Mouse (Mus musculus): Measurements from ENCODE around the gene Gm49450. TPM values are rescaled to one million over a fixed set of nuclear protein-coding genes. Genes with fewer than 3 reads are reported as not detected.

Gene Gm49450
- total and polyA plus RNA-seq, 2 experiments from 2014 or later, result 78.3 TPM; not detected in 1

DNA sequence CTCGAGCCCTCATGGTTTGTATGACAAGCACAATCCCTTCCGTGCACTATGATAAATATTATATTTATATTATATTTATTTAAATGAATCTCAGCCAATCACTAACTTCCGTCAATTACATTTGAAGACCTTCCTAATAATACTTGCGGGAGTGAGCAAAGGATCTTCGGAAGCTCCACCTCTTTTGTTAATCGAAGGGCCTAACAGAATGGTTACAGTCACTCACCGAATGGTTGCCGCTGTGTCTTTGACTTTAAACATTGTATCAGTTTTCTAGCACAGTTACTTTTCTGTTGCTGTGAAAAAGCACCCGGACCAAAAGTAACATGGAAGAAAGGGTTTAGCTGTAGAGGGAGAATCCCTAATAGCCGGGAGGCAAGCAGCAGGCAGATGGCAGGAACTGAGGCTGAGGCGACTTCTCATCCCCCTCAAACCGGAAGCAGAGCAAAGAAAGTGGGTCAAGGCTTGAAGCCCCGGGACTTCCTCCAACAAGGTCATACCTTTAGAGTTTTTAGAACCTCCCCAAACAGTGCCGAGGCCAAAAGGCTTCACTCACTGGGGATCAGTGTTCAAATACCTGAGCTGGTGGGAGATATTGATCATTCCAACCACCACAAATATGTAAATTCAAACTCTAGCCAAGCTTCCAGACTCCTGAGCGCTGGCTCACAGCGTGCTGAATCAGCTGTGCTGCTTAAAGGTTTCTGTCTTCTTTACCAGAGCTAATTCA is 16.2 kb upstream of the Gm49450 start:
- 32% methylated on average over 16 of the region's 16 CpGs for WGBS
- no peaks in the 10 kb centered on the region for H3K27me3 ChIP-seq (ENCODE audit: control insufficient read depth, insufficient read depth, low read length)
- H3K36me3 ChIP-seq (replicated peaks; ENCODE audit: control insufficient read depth, insufficient read depth, low read length), result no peaks in the 10 kb centered on the region
- TF ChIP-seq EP300 (IDR thresholded peaks at IDR 0.05; ENCODE audit: low read depth) (no peak), CTCF (IDR thresholded peaks at IDR 0.05; ENCODE audit: low read depth) (no peak)
- H3K9me3 ChIP-seq (replicated peaks; ENCODE audit: control insufficient read depth, low read length), result no peaks in the 10 kb centered on the region
- H3K4me3 ChIP-seq (ENCODE audit: low read depth, low read length), result no peak overlapping the region; the same call in 1 of the 2 replicates
- no peak overlapping the region; the same call in 1 of the 2 replicates for H3K4me2 ChIP-seq (ENCODE audit: low read depth, low read length)
- peak overlapping the region; percentile 24 for H3K27ac ChIP-seq (ENCODE audit: low read depth)
- ATAC-seq (ENCODE audit: insufficient read depth, low read depth) (no peak), DNase-seq (ENCODE audit: low spot score) (no peak)
- H3K4me1 ChIP-seq (ENCODE audit: control insufficient read depth, insufficient read depth), result peaks cover 14% of the 10 kb centered on the region; the same call in 1 of the 2 replicates
- no peak overlapping the region for H3K9ac ChIP-seq (replicated peaks; ENCODE audit: low read depth, low read length)

DNA sequence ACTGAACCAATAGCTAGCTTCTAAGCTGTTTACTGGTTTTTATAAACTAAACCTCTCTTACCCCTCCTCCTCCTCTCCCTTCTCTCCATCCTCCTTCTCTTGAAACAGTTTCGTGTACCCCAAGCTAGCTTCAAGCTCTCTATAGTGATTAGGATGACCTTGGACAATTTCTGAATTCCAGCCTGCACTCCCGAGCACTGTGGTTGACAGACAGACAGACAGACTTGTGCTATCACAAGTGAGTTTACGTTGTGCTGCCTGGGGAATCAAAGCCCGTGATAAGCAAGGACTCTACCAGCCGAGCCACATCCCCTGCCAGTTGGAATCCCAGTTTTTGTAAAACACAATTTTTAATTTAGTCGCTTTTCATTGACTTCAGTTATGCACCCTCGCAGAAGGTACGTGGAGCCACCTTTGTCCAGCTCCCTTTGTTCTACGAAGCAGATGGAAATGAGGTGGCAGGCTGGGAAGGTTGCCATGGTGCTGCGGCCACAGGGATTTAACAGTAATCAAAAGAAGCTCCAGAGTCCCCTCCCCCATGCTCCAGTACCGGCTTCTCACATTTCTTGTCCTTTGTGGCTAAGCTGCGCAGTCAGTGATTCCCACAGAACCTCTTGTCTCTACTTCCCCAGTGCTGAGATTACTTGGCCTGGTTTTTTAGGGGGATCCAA is 15.5 kb upstream of the Gm49450 start:
- H3K27ac ChIP-seq (ENCODE audit: low read depth), result peak overlapping the region; percentile 24; the same call in 1 of the 2 replicates
- H3K9ac ChIP-seq (replicated peaks; ENCODE audit: low read depth, low read length), result no peak overlapping the region
- H3K4me3 ChIP-seq (ENCODE audit: low read depth, low read length), result no peak overlapping the region; the same call in 1 of the 2 replicates
- no peaks in the 10 kb centered on the region for H3K36me3 ChIP-seq (replicated peaks; ENCODE audit: control insufficient read depth, insufficient read depth, low read length)
- no peaks in the 10 kb centered on the region for H3K27me3 ChIP-seq (ENCODE audit: control insufficient read depth, insufficient read depth, low read length)
- no peak for ATAC-seq (ENCODE audit: insufficient read depth, low read depth)
- TF ChIP-seq EP300 (IDR thresholded peaks at IDR 0.05; ENCODE audit: low read depth), result no peak
- no peak for TF ChIP-seq CTCF (IDR thresholded peaks at IDR 0.05; ENCODE audit: low read depth)
- H3K9me3 ChIP-seq (replicated peaks; ENCODE audit: control insufficient read depth, low read length), result no peaks in the 10 kb centered on the region
- 15% methylated on average over 12 of the region's 12 CpGs for WGBS
- peaks cover 14% of the 10 kb centered on the region; the same call in 1 of the 2 replicates for H3K4me1 ChIP-seq (ENCODE audit: control insufficient read depth, insufficient read depth)
- peak; percentile 76 for DNase-seq (ENCODE audit: low spot score)
- H3K4me2 ChIP-seq (ENCODE audit: low read depth, low read length), result peak overlapping the region; percentile 8; the same call in 1 of the 2 replicates

DNA sequence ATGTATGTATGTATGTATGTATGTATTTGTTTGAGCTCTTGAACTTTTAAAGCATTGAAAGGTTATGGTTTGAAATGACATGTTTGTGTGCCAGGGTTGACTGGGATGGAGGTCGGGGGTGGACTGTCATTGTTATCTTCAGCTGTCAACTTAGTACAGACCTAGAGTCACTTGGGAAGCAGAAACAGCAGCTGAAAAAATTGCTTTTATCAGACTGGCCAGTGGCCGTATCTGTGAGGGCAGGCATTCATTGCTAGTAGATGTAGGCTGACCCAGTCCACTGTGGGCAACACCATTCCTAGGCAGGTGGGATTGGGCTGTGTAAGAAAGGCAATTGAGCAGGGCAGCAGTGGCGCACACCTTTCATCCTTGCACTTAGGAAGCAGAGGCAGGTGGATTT is 6.2 kb upstream of the Gm49450 start:
- no peak overlapping the region for H3K9ac ChIP-seq (replicated peaks; ENCODE audit: low read depth, low read length)
- H3K4me3 ChIP-seq (ENCODE audit: low read depth, low read length), result no peak overlapping the region
- WGBS, result 43% methylated on average over 3 of the region's 3 CpGs
- no peaks in the 10 kb centered on the region for H3K36me3 ChIP-seq (replicated peaks; ENCODE audit: control insufficient read depth, insufficient read depth, low read length)
- no peak for ATAC-seq (ENCODE audit: insufficient read depth, low read depth)
- H3K4me2 ChIP-seq (ENCODE audit: low read depth, low read length), result no peak overlapping the region
- no peak for TF ChIP-seq EP300 (IDR thresholded peaks at IDR 0.05; ENCODE audit: low read depth)
- TF ChIP-seq CTCF (IDR thresholded peaks at IDR 0.05; ENCODE audit: low read depth), result no peak
- no peaks in the 10 kb centered on the region for H3K4me1 ChIP-seq (ENCODE audit: control insufficient read depth, insufficient read depth)
- no peaks in the 10 kb centered on the region for H3K27me3 ChIP-seq (ENCODE audit: control insufficient read depth, insufficient read depth, low read length)
- no peak overlapping the region for H3K27ac ChIP-seq (ENCODE audit: low read depth)
- DNase-seq (ENCODE audit: low spot score), result no peak
- H3K9me3 ChIP-seq (replicated peaks; ENCODE audit: control insufficient read depth, low read length), result no peaks in the 10 kb centered on the region

DNA sequence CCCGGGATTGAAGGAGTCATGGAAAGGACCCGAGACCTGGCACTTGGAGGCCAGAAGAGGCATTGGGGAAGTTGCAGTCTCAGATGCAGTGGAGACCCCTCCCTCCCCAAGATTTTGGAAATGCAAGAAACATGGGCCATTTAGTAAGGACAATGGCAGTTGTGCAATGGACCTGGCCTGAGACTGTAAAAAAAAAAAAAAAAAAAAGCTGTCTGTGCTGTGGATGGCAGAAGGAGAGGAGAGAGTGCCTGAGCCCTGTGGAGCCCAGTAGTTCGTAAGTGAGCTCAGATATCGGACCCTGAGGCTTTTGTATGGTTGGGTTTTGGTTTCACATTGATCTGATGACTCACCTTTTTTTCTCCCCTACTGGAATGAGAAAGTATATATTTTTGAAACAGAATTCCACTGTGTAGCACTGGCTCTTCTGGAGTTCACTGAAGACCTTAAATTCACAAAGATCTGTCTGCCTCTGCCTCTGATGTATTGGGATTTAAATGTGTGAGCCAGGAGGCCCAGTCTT is 5.6 kb upstream of the Gm49450 start:
- Histone ChIP-seq H3K36me3 (replicated peaks; ENCODE audit: control insufficient read depth, insufficient read depth, low read length) (no peaks in the 10 kb centered on the region), H3K27ac (ENCODE audit: low read depth) (no peak overlapping the region), H3K4me3 (ENCODE audit: low read depth, low read length) (no peak overlapping the region), H3K4me2 (ENCODE audit: low read depth, low read length) (no peak overlapping the region), H3K4me1 (ENCODE audit: control insufficient read depth, insufficient read depth) (no peaks in the 10 kb centered on the region), H3K9ac (replicated peaks; ENCODE audit: low read depth, low read length) (no peak overlapping the region), H3K9me3 (replicated peaks; ENCODE audit: control insufficient read depth, low read length) (no peaks in the 10 kb centered on the region), H3K27me3 (ENCODE audit: control insufficient read depth, insufficient read depth, low read length) (no peaks in the 10 kb centered on the region)
- no peak for ATAC-seq (ENCODE audit: insufficient read depth, low read depth)
- TF ChIP-seq EP300 (IDR thresholded peaks at IDR 0.05; ENCODE audit: low read depth) (no peak), CTCF (IDR thresholded peaks at IDR 0.05; ENCODE audit: low read depth) (no peak)
- WGBS, result 87% methylated on average over 4 of the region's 4 CpGs
- no peak for DNase-seq (ENCODE audit: low spot score)

DNA sequence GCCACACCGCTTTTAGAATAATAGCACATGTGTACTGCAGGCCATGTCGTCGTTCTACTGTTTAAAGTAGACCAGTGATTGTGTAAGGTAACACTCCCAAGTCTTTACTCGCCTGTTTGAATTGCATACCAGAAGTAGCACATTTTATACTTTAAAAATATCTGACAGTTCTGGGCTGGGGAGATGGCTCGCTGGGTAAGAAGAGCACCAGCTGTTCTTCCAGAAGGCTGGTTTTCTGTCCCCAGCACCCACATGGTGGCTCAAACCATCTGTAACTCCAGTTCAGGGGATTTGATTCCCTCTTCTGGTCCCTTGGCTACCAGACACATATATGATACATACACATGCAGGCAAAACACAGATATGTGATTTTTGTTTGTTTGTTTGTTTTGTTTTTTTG is 4.1 kb upstream of the Gm49450 start:
- Histone ChIP-seq H3K27me3 (ENCODE audit: control insufficient read depth, insufficient read depth, low read length) (no peaks in the 10 kb centered on the region), H3K4me2 (ENCODE audit: low read depth, low read length) (no peak overlapping the region), H3K9ac (replicated peaks; ENCODE audit: low read depth, low read length) (no peak overlapping the region), H3K4me1 (ENCODE audit: control insufficient read depth, insufficient read depth) (no peaks in the 10 kb centered on the region), H3K4me3 (ENCODE audit: low read depth, low read length) (no peak overlapping the region), H3K36me3 (replicated peaks; ENCODE audit: control insufficient read depth, insufficient read depth, low read length) (no peaks in the 10 kb centered on the region), H3K27ac (ENCODE audit: low read depth) (no peak overlapping the region), H3K9me3 (replicated peaks; ENCODE audit: control insufficient read depth, low read length) (no peaks in the 10 kb centered on the region)
- no peak for ATAC-seq (ENCODE audit: insufficient read depth, low read depth)
- WGBS, result 82% methylated on average over 5 of the region's 5 CpGs
- no peak for DNase-seq (ENCODE audit: low spot score)
- TF ChIP-seq EP300 (IDR thresholded peaks at IDR 0.05; ENCODE audit: low read depth), result no peak
- no peak for TF ChIP-seq CTCF (IDR thresholded peaks at IDR 0.05; ENCODE audit: low read depth)

Measured in heart, postnatal 0 days (tissue).